Mouse (Mus musculus): ENCODE results near the gene Sdr39u1.

The Sdr39u1 gene

GRCm38 (mm10) chr14:55899701-55900413 is at the start of gene Sdr39u1:
Sdr39u1 (minus strand) TSS chr14:55900293.
- ChIA-PET CTCF (interaction anchor here in 3 of 4 experiments (0.5 to 1.9 kb wide), 11 partner anchors 12 to 917 kb away, joined by 3 to 10 read pairs (median 3); partner anchors contain the start of gene Khnyn (in 1 of the 3)), POLR2A (interaction anchor here (0.6 to 9.7 kb wide), 48 partner anchors 8 to 339 kb away, joined by 3 to 122 read pairs (median 4); partner anchors contain the start of genes Khnyn (in 3 of the 4), Nedd8 (in 3 of the 4), Cbln3 (in 2 of the 4) and Gmpr2 (in 2 of the 4))

- CTCF ChIA-PET: interaction anchor here in 1 of 4 experiments (0.6 kb wide), 1 partner anchor 12 kb away, joined by 3 read pairs; no protein-coding TSS in a partner anchor
- POLR2A ChIA-PET: interaction anchor here in 1 of 4 experiments (0.6 kb wide), 1 partner anchor 17 kb away, joined by 6 read pairs; no protein-coding TSS in a partner anchor
Observed at GRCm38 (mm10) chr14:55946269-55946969, 46.3 kb upstream of the Sdr39u1 start.

GRCm38 (mm10) chr14:55944575-55944974 is 44.5 kb upstream of the Sdr39u1 start, which contains the start of gene Cma1:
Cma1 (minus strand) TSS chr14:55944675.
- CTCF ChIA-PET: no interaction called here

GRCm38 (mm10) chr14:55943601-55944000 is 43.5 kb upstream of the Sdr39u1 start:
- CTCF ChIA-PET: interaction anchor here in 2 of 4 experiments (0.6 to 1.1 kb wide), 2 partner anchors 173 to 453 kb away, joined by 3 read pairs; partner anchors contain the start of gene Carmil3 (in 1 of the 2)
- POLR2A ChIA-PET: interaction anchor here in 1 of 4 experiments (0.6 kb wide), 1 partner anchor 11 kb away, joined by 3 read pairs; no protein-coding TSS in a partner anchor

More at GRCm38 (mm10) chr14:55944575-55944974, 44.5 kb upstream of the Sdr39u1 start, which contains the start of gene Cma1:
- POLR2A ChIA-PET: no interaction called here

- ChIA-PET POLR2A (interaction anchor here in 1 of 4 experiments (0.6 kb wide), 1 partner anchor 78 kb away, joined by 3 read pairs; no protein-coding TSS in a partner anchor), CTCF (interaction anchor here (0.6 to 1.5 kb wide), 8 partner anchors 9 to 436 kb away, joined by 3 to 7 read pairs (median 4); partner anchors contain the start of gene Cma2 (in 1 of the 4))
Observed at GRCm38 (mm10) chr14:55940070-55940800, 40.1 kb upstream of the Sdr39u1 start.

GRCm38 (mm10) chr14:55933586-55933985 is 33.5 kb upstream of the Sdr39u1 start:
- ChIA-PET CTCF (interaction anchor here in 1 of 4 experiments (0.6 kb wide), 1 partner anchor 1712 kb away, joined by 3 read pairs; no protein-coding TSS in a partner anchor), POLR2A (interaction anchor here in 1 of 4 experiments (0.6 kb wide), 1 partner anchor 108 kb away, joined by 3 read pairs; no protein-coding TSS in a partner anchor)

- ChIA-PET CTCF (interaction anchor here in 1 of 4 experiments (1.5 kb wide), 1 partner anchor 11 kb away, joined by 5 read pairs; no protein-coding TSS in a partner anchor), POLR2A (interaction anchor here in 1 of 4 experiments (1.1 kb wide), 1 partner anchor 30 kb away, joined by 3 read pairs; no protein-coding TSS in a partner anchor)
Observed at GRCm38 (mm10) chr14:55929263-55929997, 29.3 kb upstream of the Sdr39u1 start.

- CTCF ChIA-PET: interaction anchor here in 1 of 4 experiments (0.8 to 1.5 kb wide), 2 partner anchors 8 to 54 kb away, joined by 3 to 7 read pairs; no protein-coding TSS in a partner anchor
- POLR2A ChIA-PET: interaction anchor here in 1 of 4 experiments (0.6 kb wide), 1 partner anchor 16 kb away, joined by 3 read pairs; no protein-coding TSS in a partner anchor
Observed at GRCm38 (mm10) chr14:55926847-55927246, 26.8 kb upstream of the Sdr39u1 start.

GRCm38 (mm10) chr14:55922475-55923232 is 22.6 kb upstream of the Sdr39u1 start:
- CTCF ChIA-PET: no interaction called here
- POLR2A ChIA-PET: no interaction called here

- CTCF ChIA-PET: interaction anchor here (0.5 to 2.5 kb wide), 48 partner anchors 9 to 379 kb away, joined by 3 to 16 read pairs (median 4); partner anchors contain the start of genes Adcy4 (in 1 of the 4), Ipo4 (in 1 of the 4), Nfatc4 (in 1 of the 4) and Pck2 (in 1 of the 4)
Observed at GRCm38 (mm10) chr14:55918240-55919082, 18.4 kb upstream of the Sdr39u1 start.

GRCm38 (mm10) chr14:55913406-55913805 is 13.3 kb upstream of the Sdr39u1 start:
- CTCF ChIA-PET: no interaction called here
- POLR2A ChIA-PET: interaction anchor here in 1 of 4 experiments (0.6 kb wide), 2 partner anchors 176 to 383 kb away, joined by 3 to 4 read pairs; no protein-coding TSS in a partner anchor

More at GRCm38 (mm10) chr14:55918240-55919082, 18.4 kb upstream of the Sdr39u1 start:
- POLR2A ChIA-PET: interaction anchor here in 2 of 4 experiments (1.0 to 1.7 kb wide), 8 partner anchors 19 to 68 kb away, joined by 3 to 7 read pairs (median 3); partner anchors contain the start of genes Cbln3 (in 1 of the 2), Khnyn (in 1 of the 2) and Sdr39u1 (in 1 of the 2)

GRCm38 (mm10) chr14:55905518-55905917 is 5.4 kb upstream of the Sdr39u1 start:
- POLR2A ChIA-PET: interaction anchor here in 1 of 4 experiments (1.2 kb wide), 2 partner anchors 33 to 186 kb away, joined by 3 read pairs; no protein-coding TSS in a partner anchor
- CTCF ChIA-PET: interaction anchor here (0.5 to 1.9 kb wide), 9 partner anchors 11 to 1005 kb away, joined by 3 to 7 read pairs (median 3); partner anchors contain the start of gene Khnyn (in 1 of the 4)

- POLR2A ChIA-PET: interaction anchor here (0.6 to 9.7 kb wide), 42 partner anchors 8 to 309 kb away, joined by 3 to 122 read pairs (median 4); partner anchors contain the start of genes Khnyn (in 3 of the 4), Cbln3 (in 2 of the 4), Gmpr2 (in 2 of the 4) and Nedd8 (in 2 of the 4)
- CTCF ChIA-PET: interaction anchor here in 3 of 4 experiments (0.5 to 1.9 kb wide), 8 partner anchors 11 to 917 kb away, joined by 3 to 10 read pairs (median 4); partner anchors contain the start of gene Khnyn (in 1 of the 3)
Observed at GRCm38 (mm10) chr14:55900414-55900755, 292 bp upstream of the Sdr39u1 start.

- POLR2A ChIA-PET: interaction anchor here in 3 of 4 experiments (1.0 to 9.7 kb wide), 23 partner anchors 10 to 308 kb away, joined by 3 to 122 read pairs (median 6); partner anchors contain the start of genes Cbln3 (in 2 of the 3), Khnyn (in 2 of the 3), Gmpr2 (in 1 of the 3) and Nedd8 (in 1 of the 3)
Observed at GRCm38 (mm10) chr14:55898947-55899346, 1.1 kb downstream of the Sdr39u1 start.

More at GRCm38 (mm10) chr14:55898947-55899346, 1.1 kb downstream of the Sdr39u1 start:
- CTCF ChIA-PET: interaction anchor here in 2 of 4 experiments (1.0 to 1.9 kb wide), 4 partner anchors 19 to 64 kb away, joined by 3 to 10 read pairs (median 4); no protein-coding TSS in a partner anchor
